Mouse (Mus musculus) brain, embryonic 14.5 days (tissue): ENCODE data around the gene Trmt112.

Experiments used
- CTCF ChIP-seq: fragments of 200-500 bp; IDR thresholded peaks from 2 replicates; pipeline ENCODE4 v1.5.1; 2012; ENCODE audit warnings: inconsistent platforms, mild to moderate bottlenecking, moderate library complexity, borderline replicate concordance; ENCODE audit not compliant: insufficient read depth, insufficient read length; ENCODE audit errors: extremely low read depth
- POLR2A ChIP-seq: fragments of 200-500 bp; IDR thresholded peaks from 2 replicates; pipeline ENCODE4 v1.6.1; 2012; ENCODE audit warnings: mild to moderate bottlenecking, inconsistent platforms, borderline replicate concordance; ENCODE audit not compliant: poor library complexity, insufficient read depth, insufficient read length, severe bottlenecking; ENCODE audit errors: extremely low read depth

GRCm38 (mm10) chr19:6918321-6918720 is 8.8 kb downstream of the Trmt112 start:
- no peak for TF ChIP-seq POLR2A
- TF ChIP-seq CTCF = no peak
